13 mouse cellular contexts compared by ENCODE assay signal in the genomic region with DNA sequence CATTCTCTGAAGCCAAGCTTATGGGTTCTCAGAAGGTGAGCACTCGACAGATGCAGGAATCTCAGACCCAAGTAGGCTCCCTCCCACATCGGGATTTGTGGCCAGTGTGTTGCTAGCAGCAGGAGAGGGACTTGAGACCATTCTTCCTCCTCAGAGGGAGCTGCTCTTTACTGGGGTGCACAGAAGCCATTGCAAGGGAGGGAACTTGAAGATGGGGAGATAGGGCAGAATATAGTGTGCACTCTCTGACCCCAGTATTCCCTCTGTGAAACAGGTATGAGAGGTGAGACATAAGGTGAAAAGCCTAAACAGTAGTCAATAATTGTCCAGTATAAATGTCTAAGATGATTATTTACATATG. TPM values are rescaled to one million over a fixed set of nuclear protein-coding genes. Genes with fewer than 3 reads are reported as not detected.
A peak's percentile ranks its signal among the peaks of the same experiment; 100 is the strongest.
DNase-seq lines count a peak whose midpoint lies in the region; ATAC-seq lines count a peak whose summit lies in the region.
"Had no signal": no experiment of that assay in that cellular context is flagged by ENCODE, and none has a peak within 500 bp of the region (broad histone marks: within the 10 kb centered on the region; RNA-seq: fewer than 3 reads in every experiment).

No protein-coding gene starts in this region.

- no peaks in the 10 kb centered on the region for H3K36me3 ChIP-seq in embryonic facial prominence, embryonic 11.5 days (replicated peaks; ENCODE audit: control insufficient read depth, insufficient read depth, low read depth, low read length)
- no peaks in the 10 kb centered on the region for H3K36me3 ChIP-seq in hindbrain, embryonic 10.5 days
- H3K36me3 ChIP-seq in midbrain, embryonic 14.5 days (ENCODE audit: control insufficient read depth, insufficient read depth, low read length) = no peaks in the 10 kb centered on the region

- H3K4me2 ChIP-seq in embryonic facial prominence, embryonic 11.5 days (ENCODE audit: low read depth, low read length) = peak overlapping the region; percentile 10; the same call in 1 of the 2 replicates
- peak overlapping the region; percentile 50 for H3K4me2 ChIP-seq in midbrain, embryonic 14.5 days (ENCODE audit: low read length)

- no peaks in the 10 kb centered on the region for H3K4me1 ChIP-seq in embryonic facial prominence, embryonic 11.5 days (ENCODE audit: control insufficient read depth, insufficient read depth, low read length)
- H3K4me1 ChIP-seq in hindbrain, embryonic 10.5 days (replicated peaks) = no peaks in the 10 kb centered on the region
- no peaks in the 10 kb centered on the region for H3K4me1 ChIP-seq in midbrain, embryonic 14.5 days (ENCODE audit: control insufficient read depth, insufficient read depth, low read length)

- no peak overlapping the region for H3K4me3 ChIP-seq in embryonic facial prominence, embryonic 11.5 days (ENCODE audit: low read depth, low read length)
- peak overlapping the region; percentile 43 for H3K4me3 ChIP-seq in hindbrain, embryonic 10.5 days
- peak overlapping the region; percentile 40 for H3K4me3 ChIP-seq in midbrain, embryonic 14.5 days (replicated peaks; ENCODE audit: low read depth, low read length)

- peak; percentile 5 for DNase-seq in cerebellum, adult 11 months
- no peak for DNase-seq in cerebellum, adult 9-11 months
- DNase-seq in embryonic facial prominence, embryonic 11.5 days (ENCODE audit: low spot score) = no peak
- DNase-seq in hindbrain, embryonic 10.5 days (ENCODE audit: low spot score) = no peak
- no peak for DNase-seq in midbrain, embryonic 14.5 days
- no peak for DNase-seq in thymus, adult 18-20 months
- no peak for DNase-seq in right cerebral cortex, postnatal 10 days (ENCODE audit: low spot score in 2 of 2)
- DNase-seq in embryo, embryonic 10 days (ENCODE audit: low spot score) = no peak
- DNase-seq: gastrocnemius, postnatal 10 days had no signal

- no peaks in the 10 kb centered on the region for H3K27me3 ChIP-seq in embryonic facial prominence, embryonic 11.5 days (ENCODE audit: control insufficient read depth, insufficient read depth, low read length)
- H3K27me3 ChIP-seq in hindbrain, embryonic 10.5 days (ENCODE audit: insufficient read depth, poor library complexity, severe bottlenecking) = no peaks in the 10 kb centered on the region
- H3K27me3 ChIP-seq in midbrain, embryonic 14.5 days (ENCODE audit: control insufficient read depth, insufficient read depth, low read length) = no peaks in the 10 kb centered on the region

- WGBS in embryonic facial prominence, embryonic 11.5 days = 33% methylated on average over 2 of the region's 2 CpGs
- WGBS in hindbrain, embryonic 10.5 days = 30% methylated on average over 2 of the region's 2 CpGs
- whole genome bisulfite sequencing in midbrain, embryonic 14.5 days = 23% methylated on average over 2 of the region's 2 CpGs

- no peak for ATAC-seq in embryonic facial prominence, embryonic 11.5 days (replicated peaks; ENCODE audit: insufficient number of reproducible peaks, low FRiP score, low TSS enrichment, low read depth)
- ATAC-seq in midbrain, embryonic 14.5 days (ENCODE audit: low FRiP score, low TSS enrichment) = peak; percentile 66
- ATAC-seq: intestine, embryonic 16.5 days had no signal

- no peaks in the 10 kb centered on the region for H3K9me3 ChIP-seq in embryonic facial prominence, embryonic 11.5 days (replicated peaks; ENCODE audit: control insufficient read depth, low read length)
- no peaks in the 10 kb centered on the region for H3K9me3 ChIP-seq in hindbrain, embryonic 10.5 days
- H3K9me3 ChIP-seq in midbrain, embryonic 14.5 days (ENCODE audit: control insufficient read depth, low read length) = no peaks in the 10 kb centered on the region

- H3K27ac ChIP-seq in embryonic facial prominence, embryonic 11.5 days (replicated peaks; ENCODE audit: low read depth, low read length) = no peak overlapping the region
- H3K27ac ChIP-seq in hindbrain, embryonic 10.5 days = peak overlapping the region; percentile 86
- H3K27ac ChIP-seq in midbrain, embryonic 14.5 days (replicated peaks; ENCODE audit: low read depth, low read length) = peak overlapping the region; percentile 86

- H3K9ac ChIP-seq in embryonic facial prominence, embryonic 11.5 days (replicated peaks; ENCODE audit: low read length) = no peak overlapping the region
- H3K9ac ChIP-seq in midbrain, embryonic 14.5 days (replicated peaks; ENCODE audit: low read length) = peak overlapping the region; percentile 62

RNA-seq across cellular contexts. Expression of gene Tceal3, which starts 0.2 kb away (rescaled TPM):
- polyA plus RNA-seq in embryonic facial prominence, embryonic 11.5 days (2014; fragmentation: Nextera tagmentation; extraction: Ambion mirVana) = 6.7 and 8.2 TPM in 2 replicates
- polyA plus RNA-seq in hindbrain, embryonic 10.5 days (2016; fragmentation: Nextera tagmentation; extraction: Ambion mirVana) = 8.3 and 12.2 TPM in 2 replicates
- 39.4 and 74.5 TPM in 2 replicates for polyA plus RNA-seq in midbrain, embryonic 14.5 days (2014; fragmentation: Nextera tagmentation; extraction: Ambion mirVana)

RNA-seq across cellular contexts. Expression of gene Kir3dl2, which starts 47.0 kb away (rescaled TPM):
- not detected in 2 replicates for polyA plus RNA-seq in embryonic facial prominence, embryonic 11.5 days (2014; fragmentation: Nextera tagmentation; extraction: Ambion mirVana)
- polyA plus RNA-seq in hindbrain, embryonic 10.5 days (2016; fragmentation: Nextera tagmentation; extraction: Ambion mirVana) = not detected in 2 replicates
- polyA plus RNA-seq in midbrain, embryonic 14.5 days (2014; fragmentation: Nextera tagmentation; extraction: Ambion mirVana) = not detected in 2 replicates
- polyA plus RNA-seq: heart, embryonic 14.5 days; intestine, embryonic 16.5 days; limb, embryonic 11.5 days; liver, embryonic 16.5 days had no signal
